Comparison of ENCODE assay signal across 22 mouse cellular contexts in the genomic region with DNA sequence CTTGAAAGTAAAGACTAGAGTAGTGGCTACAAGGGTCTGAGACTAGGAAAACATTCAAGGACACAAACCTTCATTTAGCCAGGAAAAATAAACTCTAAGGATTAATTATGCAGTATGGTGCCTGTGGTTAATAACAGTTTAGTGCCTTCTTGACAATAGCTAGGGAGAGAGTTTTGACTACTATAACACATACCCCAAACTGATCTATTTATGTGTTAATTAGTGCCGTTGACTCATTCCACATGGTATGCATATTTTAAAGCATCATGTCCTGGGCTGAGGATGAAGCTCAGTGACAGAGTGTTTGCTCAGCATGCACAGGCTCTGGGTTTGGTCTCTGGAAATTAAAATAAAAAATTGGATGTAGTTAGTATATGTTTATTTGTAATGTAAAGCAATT.
DNase-seq lines count a peak whose midpoint lies in the region; ATAC-seq lines count a peak whose summit lies in the region.
"Had no signal": no experiment of that assay in that cellular context is flagged by ENCODE, and none has a peak within 500 bp of the region (broad histone marks: within the 10 kb centered on the region; RNA-seq: fewer than 3 reads in every experiment).

No protein-coding gene starts in this region.

- H3K4me2 ChIP-seq in forebrain, embryonic 13.5 days: no peak overlapping the region
- H3K4me2 ChIP-seq in forebrain, embryonic 16.5 days (ENCODE audit: low read length): no peak overlapping the region
- H3K4me2 ChIP-seq: embryonic facial prominence, embryonic 13.5 days; heart, embryonic 11.5 days; heart, embryonic 15.5 days; hindbrain, embryonic 13.5 days had no signal

- intact Hi-C loops in left cerebral cortex, postnatal 4 days (cut with DNase I): no loop called here

- H3K4me1 ChIP-seq in forebrain, embryonic 13.5 days: 0 out of 2 replicates have a peak, but pooled peaks cover 5% of the 10 kb centered on the region
- H3K4me1 ChIP-seq in forebrain, embryonic 10.5 days: peaks cover 6% of the 10 kb centered on the region; the same call in 1 of the 2 replicates
- peaks cover 6% of the 10 kb centered on the region for H3K4me1 ChIP-seq in forebrain, embryonic 16.5 days (replicated peaks; ENCODE audit: control insufficient read depth, insufficient read depth, low read length)
- H3K4me1 ChIP-seq: embryonic facial prominence, embryonic 13.5 days; heart, embryonic 15.5 days had no signal

- no peak for DNase-seq in forebrain, embryonic 10.5 days (ENCODE audit: extremely low spot score, low spot score)
- peak; percentile 11 to 23 for DNase-seq in left cerebral cortex, adult 9 months (ENCODE audit: low spot score in 2 of 2)
- no peak for DNase-seq in left cerebral cortex, postnatal 4 days
- peak; percentile 2 for DNase-seq in R1 (ENCODE audit: low read depth, low spot score)
- DNase-seq in lung, postnatal 10 days: no peak
- DNase-seq: adrenal gland, adult 2 months; adrenal gland, postnatal 25 days; cerebellum, adult 11 months; cerebellum, adult 9-10 months; cerebellum, postnatal 25 days; gastrocnemius, postnatal 14 days; heart, adult 2 months; heart, postnatal 14 days; kidney, adult 11 months had no signal

- no peaks in the 10 kb centered on the region for H3K36me3 ChIP-seq in forebrain, embryonic 13.5 days (ENCODE audit: poor library complexity, severe bottlenecking)
- no peaks in the 10 kb centered on the region for H3K36me3 ChIP-seq in forebrain, embryonic 10.5 days (replicated peaks)
- H3K36me3 ChIP-seq in forebrain, embryonic 16.5 days (ENCODE audit: control insufficient read depth, insufficient read depth): no peaks in the 10 kb centered on the region
- H3K36me3 ChIP-seq: embryonic facial prominence, embryonic 13.5 days; heart, embryonic 15.5 days; hindbrain, embryonic 13.5 days had no signal

- no peak overlapping the region for H3K27ac ChIP-seq in forebrain, embryonic 13.5 days
- H3K27ac ChIP-seq in forebrain, embryonic 10.5 days: no peak overlapping the region
- H3K27ac ChIP-seq in forebrain, embryonic 16.5 days (ENCODE audit: low read length): no peak overlapping the region
- H3K27ac ChIP-seq: embryonic facial prominence, embryonic 13.5 days; heart, adult 2 months; heart, embryonic 15.5 days; hindbrain, embryonic 13.5 days; hindbrain, postnatal 0 days had no signal

- H3K27me3 ChIP-seq in forebrain, embryonic 13.5 days: no peaks in the 10 kb centered on the region
- no peaks in the 10 kb centered on the region; the same call in 1 of the 2 replicates for H3K27me3 ChIP-seq in forebrain, embryonic 10.5 days (ENCODE audit: poor library complexity, severe bottlenecking)
- H3K27me3 ChIP-seq in forebrain, embryonic 16.5 days (replicated peaks; ENCODE audit: control insufficient read depth, insufficient read depth, low read length): no peaks in the 10 kb centered on the region
- H3K27me3 ChIP-seq: embryonic facial prominence, embryonic 13.5 days; heart, embryonic 15.5 days; hindbrain, embryonic 13.5 days; Patski had no signal

- WGBS in forebrain, embryonic 13.5 days: 37% methylated on average over 1 of the region's 1 CpGs
- 82% methylated on average over 1 of the region's 1 CpGs for WGBS in forebrain, embryonic 10.5 days
- WGBS in forebrain, embryonic 16.5 days: 20% methylated on average over 1 of the region's 1 CpGs

- no peak overlapping the region for H3K4me3 ChIP-seq in forebrain, embryonic 13.5 days
- no peak overlapping the region for H3K4me3 ChIP-seq in forebrain, embryonic 10.5 days
- no peak overlapping the region for H3K4me3 ChIP-seq in forebrain, embryonic 16.5 days (replicated peaks; ENCODE audit: low read length)
- H3K4me3 ChIP-seq: embryonic facial prominence, embryonic 13.5 days; heart, adult 2 months; heart, embryonic 15.5 days; hindbrain, embryonic 13.5 days had no signal

- peak; percentile 70 for ATAC-seq in forebrain, embryonic 13.5 days
- peak; percentile 87 for ATAC-seq in forebrain, embryonic 16.5 days
- ATAC-seq: hindbrain, postnatal 0 days; Patski had no signal

- no peak overlapping the region for H3K9ac ChIP-seq in forebrain, embryonic 13.5 days
- H3K9ac ChIP-seq in forebrain, embryonic 16.5 days (replicated peaks; ENCODE audit: low read depth, low read length): no peak overlapping the region
- H3K9ac ChIP-seq: embryonic facial prominence, embryonic 13.5 days; heart, embryonic 15.5 days; hindbrain, embryonic 13.5 days had no signal

- H3K9me3 ChIP-seq in forebrain, embryonic 13.5 days (replicated peaks): no peaks in the 10 kb centered on the region
- H3K9me3 ChIP-seq in forebrain, embryonic 10.5 days: no peaks in the 10 kb centered on the region
- H3K9me3 ChIP-seq in forebrain, embryonic 16.5 days (ENCODE audit: control insufficient read depth, low read length): no peaks in the 10 kb centered on the region
- H3K9me3 ChIP-seq: embryonic facial prominence, embryonic 13.5 days; heart, embryonic 15.5 days; hindbrain, embryonic 13.5 days had no signal

Comparison
In these comparisons a context has a peak if more than half of its experiments do, and no peak if none do; other contexts are left out.
1. DNase-seq: peak in left cerebral cortex, adult 9 months (2 of 2) and R1 (single experiment); none in forebrain, embryonic 10.5 days (single experiment), left cerebral cortex, postnatal 4 days (single experiment) and lung, postnatal 10 days (single experiment).